Mouse (Mus musculus): ENCODE data around the gene Rbm4. TPM values are rescaled to one million over a fixed set of nuclear protein-coding genes. Genes with fewer than 3 reads are reported as not detected.

Gene Rbm4
- polyA plus RNA-seq, 1 experiment from 2014 or later, result 66.1 TPM

DNA sequence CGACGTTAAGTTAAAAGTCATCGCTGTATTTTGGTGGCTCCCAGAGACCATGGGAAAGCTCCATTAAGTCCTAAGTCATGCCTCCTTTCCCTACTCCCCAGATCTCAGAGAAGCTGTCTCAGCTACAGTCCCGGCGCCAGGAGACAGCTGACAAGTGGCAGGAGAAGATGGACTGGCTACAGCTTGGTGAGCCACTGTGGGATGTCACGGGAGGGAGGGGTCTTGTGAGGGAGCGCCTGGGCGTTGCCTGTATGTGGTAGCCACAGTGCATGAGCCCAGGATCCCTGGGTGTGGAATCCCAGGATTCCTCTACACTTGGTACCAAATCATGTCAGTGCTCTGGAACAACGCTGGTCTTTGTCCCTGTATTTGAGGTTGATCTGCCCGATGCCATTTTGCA, 45.2 kb downstream of the Rbm4 start:
- no peaks in the 10 kb centered on the region for H3K27me3 ChIP-seq
- H3K9me3 ChIP-seq (replicated peaks), result no peaks in the 10 kb centered on the region
- 82% methylated on average over 10 of the region's 10 CpGs for WGBS
- H3K9ac ChIP-seq, result no peak overlapping the region
- H3K27ac ChIP-seq, result no peak overlapping the region
- H3K4me1 ChIP-seq, result peaks cover 3% of the 10 kb centered on the region; the same call in 1 of the 2 replicates
- H3K36me3 ChIP-seq, result peaks cover 11% of the 10 kb centered on the region
- ATAC-seq (replicated peaks; ENCODE audit: low FRiP score), result no peak
- no peak overlapping the region for H3K4me2 ChIP-seq
- no peak overlapping the region for H3K4me3 ChIP-seq (replicated peaks)

DNA sequence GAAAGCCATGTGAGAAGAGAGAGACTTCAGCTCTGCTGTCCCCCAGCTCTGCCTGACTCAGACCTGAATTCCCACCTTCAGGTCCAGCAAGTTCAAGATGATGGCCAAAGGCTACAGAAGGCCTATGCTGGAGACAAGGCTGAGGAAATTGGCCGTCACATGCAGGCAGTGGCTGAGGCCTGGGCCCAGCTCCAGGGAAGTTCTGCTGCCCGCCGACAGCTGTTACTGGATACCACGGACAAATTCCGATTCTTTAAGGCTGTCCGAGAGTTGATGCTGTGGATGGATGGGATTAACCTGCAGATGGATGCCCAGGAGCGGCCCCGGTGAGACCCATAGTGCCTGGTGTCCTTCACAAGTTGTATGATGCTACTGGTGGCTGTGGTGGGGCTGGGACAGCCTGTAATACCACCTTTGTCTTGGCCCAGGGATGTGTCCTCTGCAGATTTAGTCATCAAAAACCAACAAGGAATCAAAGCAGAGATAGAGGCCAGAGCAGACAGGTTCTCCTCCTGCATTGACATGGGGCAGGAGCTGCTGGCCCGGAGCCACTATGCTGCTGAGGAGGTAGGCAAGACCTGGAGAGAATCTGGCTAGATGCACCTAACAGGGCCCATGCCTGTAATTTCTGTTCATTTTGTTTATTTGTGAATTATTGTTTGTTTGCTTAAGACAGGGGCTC, 45.9 kb downstream of the Rbm4 start:
- no peaks in the 10 kb centered on the region for H3K27me3 ChIP-seq
- no peak overlapping the region for H3K9ac ChIP-seq
- WGBS, result 91% methylated on average over 9 of the region's 9 CpGs
- ATAC-seq (replicated peaks; ENCODE audit: low FRiP score), result no peak
- no peak overlapping the region for H3K4me3 ChIP-seq (replicated peaks)
- peaks cover 11% of the 10 kb centered on the region for H3K36me3 ChIP-seq
- H3K27ac ChIP-seq, result no peak overlapping the region
- peaks cover 3% of the 10 kb centered on the region; the same call in 1 of the 2 replicates for H3K4me1 ChIP-seq
- H3K9me3 ChIP-seq (replicated peaks), result no peaks in the 10 kb centered on the region
- no peak overlapping the region for H3K4me2 ChIP-seq

DNA sequence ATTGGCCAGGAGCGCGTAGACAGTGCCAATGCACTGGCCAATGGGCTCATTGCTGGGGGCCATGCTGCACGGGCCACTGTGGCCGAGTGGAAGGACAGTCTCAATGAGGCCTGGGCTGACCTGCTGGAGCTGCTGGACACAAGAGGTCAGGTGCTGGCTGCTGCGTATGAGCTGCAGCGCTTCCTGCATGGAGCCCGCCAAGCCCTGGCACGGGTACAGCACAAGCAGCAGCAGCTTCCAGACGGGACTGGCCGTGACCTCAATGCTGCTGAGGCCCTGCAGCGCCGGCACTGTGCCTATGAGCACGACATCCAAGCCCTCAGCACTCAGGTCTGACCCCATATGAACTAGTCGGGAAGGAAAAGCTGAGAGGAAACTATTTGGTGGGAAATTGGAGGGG, 47.1 kb downstream of the Rbm4 start:
- H3K9ac ChIP-seq, result no peak overlapping the region
- no peak overlapping the region for H3K4me3 ChIP-seq (replicated peaks)
- no peak overlapping the region for H3K4me2 ChIP-seq
- H3K9me3 ChIP-seq (replicated peaks), result no peaks in the 10 kb centered on the region
- no peak for ATAC-seq (replicated peaks; ENCODE audit: low FRiP score)
- H3K27ac ChIP-seq, result no peak overlapping the region
- H3K36me3 ChIP-seq, result peaks cover 11% of the 10 kb centered on the region
- peaks cover 3% of the 10 kb centered on the region; the same call in 1 of the 2 replicates for H3K4me1 ChIP-seq
- no peaks in the 10 kb centered on the region for H3K27me3 ChIP-seq
- 75% methylated on average over 14 of the region's 14 CpGs for WGBS

- WGBS, result 93% methylated on average over 10 of the region's 10 CpGs
- no peak overlapping the region for H3K4me3 ChIP-seq (replicated peaks)
- no peak overlapping the region for H3K27ac ChIP-seq
- peaks cover 3% of the 10 kb centered on the region; the same call in 1 of the 2 replicates for H3K4me1 ChIP-seq
- peaks cover 11% of the 10 kb centered on the region for H3K36me3 ChIP-seq
- no peak for ATAC-seq (replicated peaks; ENCODE audit: low FRiP score)
- H3K9me3 ChIP-seq (replicated peaks), result no peaks in the 10 kb centered on the region
- H3K9ac ChIP-seq, result no peak overlapping the region
- no peak overlapping the region for H3K4me2 ChIP-seq
- no peaks in the 10 kb centered on the region for H3K27me3 ChIP-seq
Observed at GRCm38 (mm10) chr19:4745681-4746080, 48.0 kb downstream of the Rbm4 start.

GRCm38 (mm10) chr19:4745057-4745456, 48.6 kb downstream of the Rbm4 start:
- H3K9ac ChIP-seq, result no peak overlapping the region
- no peaks in the 10 kb centered on the region for H3K27me3 ChIP-seq
- no peaks in the 10 kb centered on the region for H3K9me3 ChIP-seq (replicated peaks)
- H3K4me2 ChIP-seq, result no peak overlapping the region
- 54% methylated on average over 9 of the region's 9 CpGs for WGBS
- H3K36me3 ChIP-seq, result peaks cover 11% of the 10 kb centered on the region
- H3K27ac ChIP-seq, result no peak overlapping the region
- no peak overlapping the region for H3K4me3 ChIP-seq (replicated peaks)
- no peak for ATAC-seq (replicated peaks; ENCODE audit: low FRiP score)
- H3K4me1 ChIP-seq, result peaks cover 3% of the 10 kb centered on the region; the same call in 1 of the 2 replicates

- no peak for ATAC-seq (replicated peaks; ENCODE audit: low FRiP score)
Observed at GRCm38 (mm10) chr19:4744026-4744425, 49.7 kb downstream of the Rbm4 start.

GRCm38 (mm10) chr19:4743524-4743923, 50.2 kb downstream of the Rbm4 start:
- Histone ChIP-seq H3K4me1 (peaks cover 3% of the 10 kb centered on the region; the same call in 1 of the 2 replicates), H3K27ac (no peak overlapping the region), H3K36me3 (peaks cover 13% of the 10 kb centered on the region), H3K27me3 (no peaks in the 10 kb centered on the region), H3K9me3 (replicated peaks) (no peaks in the 10 kb centered on the region), H3K4me2 (no peak overlapping the region), H3K4me3 (replicated peaks) (no peak overlapping the region), H3K9ac (no peak overlapping the region)
- ATAC-seq (replicated peaks; ENCODE audit: low FRiP score), result no peak
- 36% methylated on average over 5 of the region's 5 CpGs for WGBS

More at GRCm38 (mm10) chr19:4744026-4744425, 49.7 kb downstream of the Rbm4 start:
- peaks cover 3% of the 10 kb centered on the region; the same call in 1 of the 2 replicates for H3K4me1 ChIP-seq
- no peaks in the 10 kb centered on the region for H3K27me3 ChIP-seq
- H3K9me3 ChIP-seq (replicated peaks), result no peaks in the 10 kb centered on the region
- peaks cover 11% of the 10 kb centered on the region for H3K36me3 ChIP-seq
- H3K4me3 ChIP-seq (replicated peaks), result no peak overlapping the region
- H3K9ac ChIP-seq, result no peak overlapping the region
- H3K4me2 ChIP-seq, result no peak overlapping the region
- H3K27ac ChIP-seq, result no peak overlapping the region
- 71% methylated on average over 14 of the region's 14 CpGs for WGBS

GRCm38 (mm10) chr19:4742229-4742628, 51.5 kb downstream of the Rbm4 start:
- H3K4me2 ChIP-seq, result no peak overlapping the region
- H3K9ac ChIP-seq, result no peak overlapping the region
- ATAC-seq (replicated peaks; ENCODE audit: low FRiP score), result no peak
- WGBS, result 93% methylated on average over 6 of the region's 6 CpGs
- H3K4me1 ChIP-seq, result peaks cover 3% of the 10 kb centered on the region; the same call in 1 of the 2 replicates
- H3K9me3 ChIP-seq (replicated peaks), result no peaks in the 10 kb centered on the region
- no peak overlapping the region for H3K27ac ChIP-seq
- H3K4me3 ChIP-seq (replicated peaks), result no peak overlapping the region
- no peaks in the 10 kb centered on the region for H3K27me3 ChIP-seq
- peaks cover 15% of the 10 kb centered on the region; the same call in 1 of the 2 replicates for H3K36me3 ChIP-seq

GRCm38 (mm10) chr19:4741482-4741881, 52.2 kb downstream of the Rbm4 start:
- H3K9me3 ChIP-seq (replicated peaks), result no peaks in the 10 kb centered on the region
- WGBS, result 77% methylated on average over 10 of the region's 10 CpGs

DNA sequence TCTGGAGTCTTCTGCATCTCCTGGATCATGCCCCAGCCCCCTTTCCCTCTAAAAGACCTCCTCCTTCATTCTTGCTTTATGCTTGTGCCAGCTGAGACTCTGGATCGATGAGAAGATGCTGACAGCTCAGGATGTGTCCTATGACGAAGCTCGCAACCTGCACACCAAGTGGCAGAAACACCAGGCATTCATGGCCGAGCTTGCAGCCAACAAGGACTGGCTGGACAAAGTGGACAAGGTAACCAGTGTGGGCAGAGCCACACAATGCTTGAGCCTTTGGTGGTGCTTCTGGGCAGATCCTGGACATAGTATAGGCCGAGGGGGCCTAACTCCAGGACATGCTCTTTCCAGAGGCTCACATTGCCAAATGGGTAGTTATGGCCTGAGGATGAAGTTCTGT, 53.9 kb downstream of the Rbm4 start:
- no peak for ATAC-seq (replicated peaks; ENCODE audit: low FRiP score)
- H3K9me3 ChIP-seq (replicated peaks), result no peaks in the 10 kb centered on the region
- H3K27ac ChIP-seq, result no peak overlapping the region
- peaks cover 15% of the 10 kb centered on the region; the same call in 1 of the 2 replicates for H3K36me3 ChIP-seq
- no peaks in the 10 kb centered on the region for H3K4me1 ChIP-seq
- H3K4me2 ChIP-seq, result no peak overlapping the region
- WGBS, result 95% methylated on average over 5 of the region's 5 CpGs
- no peaks in the 10 kb centered on the region for H3K27me3 ChIP-seq
- H3K9ac ChIP-seq, result no peak overlapping the region
- no peak overlapping the region for H3K4me3 ChIP-seq (replicated peaks)

More at GRCm38 (mm10) chr19:4741482-4741881, 52.2 kb downstream of the Rbm4 start:
- Histone ChIP-seq H3K4me2 (no peak overlapping the region), H3K27me3 (no peaks in the 10 kb centered on the region), H3K9ac (no peak overlapping the region), H3K4me1 (peaks cover 3% of the 10 kb centered on the region; the same call in 1 of the 2 replicates), H3K4me3 (replicated peaks) (no peak overlapping the region), H3K27ac (no peak overlapping the region), H3K36me3 (peaks cover 15% of the 10 kb centered on the region; the same call in 1 of the 2 replicates)
- no peak for ATAC-seq (replicated peaks; ENCODE audit: low FRiP score)

DNA sequence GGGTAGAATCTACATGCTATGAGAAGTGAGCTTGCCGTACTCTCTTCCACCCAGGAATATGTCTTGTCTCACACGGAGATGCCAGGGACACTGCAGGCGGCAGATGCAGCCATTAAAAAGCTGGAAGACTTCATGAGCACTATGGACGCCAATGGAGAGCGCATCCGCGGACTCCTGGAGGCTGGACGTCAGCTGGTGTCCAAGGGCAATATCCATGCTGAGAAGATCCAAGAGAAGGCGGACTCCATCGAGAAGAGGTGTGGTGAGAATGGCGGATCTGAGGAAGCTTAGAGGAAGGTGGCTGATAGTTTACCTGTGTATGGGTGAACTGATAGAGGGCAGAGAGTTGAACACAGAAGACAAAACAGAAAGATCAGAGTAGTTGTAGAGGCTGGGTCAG, 54.6 kb downstream of the Rbm4 start:
- H3K36me3 ChIP-seq, result peaks cover 11% of the 10 kb centered on the region; the same call in 1 of the 2 replicates
- 94% methylated on average over 11 of the region's 11 CpGs for WGBS
- no peak for ATAC-seq (replicated peaks; ENCODE audit: low FRiP score)

DNA sequence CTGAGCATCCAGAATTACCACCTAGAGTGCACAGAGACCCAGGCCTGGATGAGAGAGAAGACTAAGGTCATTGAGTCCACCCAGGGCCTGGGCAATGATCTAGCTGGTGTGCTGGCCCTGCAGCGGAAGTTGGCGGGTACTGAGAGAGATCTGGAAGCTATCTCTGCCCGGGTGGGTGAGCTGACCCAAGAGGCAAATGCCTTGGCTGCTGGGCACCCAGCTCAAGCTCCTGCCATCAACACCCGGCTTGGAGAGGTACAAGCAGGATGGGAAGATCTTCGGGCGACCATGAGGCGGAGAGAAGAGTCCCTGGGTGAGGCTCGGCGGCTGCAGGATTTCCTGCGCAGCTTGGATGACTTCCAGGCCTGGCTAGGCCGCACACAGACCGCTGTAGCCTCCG, 55.8 kb downstream of the Rbm4 start:
- Histone ChIP-seq H3K27me3 (no peaks in the 10 kb centered on the region), H3K9ac (no peak overlapping the region), H3K36me3 (peaks cover 9% of the 10 kb centered on the region; the same call in 1 of the 2 replicates), H3K9me3 (replicated peaks) (no peaks in the 10 kb centered on the region), H3K4me1 (no peaks in the 10 kb centered on the region), H3K4me2 (no peak overlapping the region), H3K4me3 (replicated peaks) (no peak overlapping the region), H3K27ac (no peak overlapping the region)
- WGBS, result 85% methylated on average over 13 of the region's 13 CpGs
- no peak for ATAC-seq (replicated peaks; ENCODE audit: low FRiP score)

More for the DNA sequence above, 54.6 kb downstream of the Rbm4 start:
- Histone ChIP-seq H3K4me2 (no peak overlapping the region), H3K27me3 (no peaks in the 10 kb centered on the region), H3K9me3 (replicated peaks) (no peaks in the 10 kb centered on the region), H3K27ac (no peak overlapping the region), H3K9ac (no peak overlapping the region), H3K4me3 (replicated peaks) (no peak overlapping the region), H3K4me1 (no peaks in the 10 kb centered on the region)
